Mouse (Mus musculus) embryonic facial prominence, embryonic 13.5 days (tissue): ENCODE results near the gene Tmco4. TPM values are rescaled to one million over a fixed set of nuclear protein-coding genes. Genes with fewer than 3 reads are reported as not detected.

Experiments used
- ATAC-seq: fragments of 200-750 bp; cut with Nextera tagmentation; 2 replicates; pipeline ENCODE4 v1.8.0; 2017; ENCODE audit warnings: low read depth; ENCODE audit not compliant: insufficient number of reproducible peaks, insufficient read depth, low FRiP score, low TSS enrichment
- H3K27ac ChIP-seq: fragments of 300-500 bp; sonication (generic); 2 replicates; pipeline ENCODE4 v1.5.1; 2015; ENCODE audit warnings: moderate library complexity, mild to moderate bottlenecking, inconsistent platforms
- H3K27me3 ChIP-seq: fragments of 300-500 bp; sonication (generic); 2 replicates; pipeline ENCODE4 v1.6.1; 2015; ENCODE audit warnings: mild to moderate bottlenecking, inconsistent platforms
- H3K36me3 ChIP-seq: fragments of 300-500 bp; sonication (generic); 2 replicates; pipeline ENCODE4 v1.6.1; 2015; ENCODE audit warnings: mild to moderate bottlenecking, inconsistent platforms
- H3K4me1 ChIP-seq: fragments of 300-500 bp; sonication (generic); 2 replicates; pipeline ENCODE4 v1.6.1; 2015; ENCODE audit warnings: inconsistent platforms
- H3K4me2 ChIP-seq: fragments of 300-500 bp; sonication (generic); 2 replicates; pipeline ENCODE4 v1.6.1; 2015; ENCODE audit warnings: moderate library complexity, mild to moderate bottlenecking, inconsistent platforms
- H3K4me3 ChIP-seq: fragments of 300-500 bp; sonication (generic); 2 replicates; pipeline ENCODE4 v1.5.1; 2015; ENCODE audit warnings: mild to moderate bottlenecking, inconsistent platforms
- H3K9ac ChIP-seq: fragments of 300-500 bp; sonication (generic); 2 replicates; pipeline ENCODE4 v1.6.1; 2015; ENCODE audit warnings: mild to moderate bottlenecking, inconsistent platforms
- H3K9me3 ChIP-seq: fragments of 300-500 bp; sonication (generic); 2 replicates; pipeline ENCODE4 v1.6.1; 2016; ENCODE audit warnings: inconsistent platforms
- WGBS: fragments of 180-500 bp; shearing (Covaris S2); methylation state at CpG from one replicate; pipeline ENCODE4 v1.1.7; 2015; ENCODE audit warnings: mixed read lengths; 5-methylcytosine and 5-hydroxymethylcytosine counted together
- polyA plus RNA-seq: library from polyadenylated mRNA; unstranded; fragments of >200 nt; fragmentation: Nextera tagmentation; extraction: Ambion mirVana; gene quantifications from 2 replicates; pipeline ENCODE4 v1.2.1, GENCODE M21; 2015

The Tmco4 gene
- polyA plus RNA-seq, 1 experiment from 2014 or later, result 3.3 TPM

- 79% methylated on average over 3 of the region's 3 CpGs for WGBS
- Histone ChIP-seq H3K27ac (no peak overlapping the region), H3K27me3 (no peaks in the 10 kb centered on the region), H3K9ac (no peak overlapping the region), H3K4me1 (no peaks in the 10 kb centered on the region; the same call in 1 of the 2 replicates), H3K36me3 (no peaks in the 10 kb centered on the region), H3K4me3 (no peak overlapping the region), H3K9me3 (no peaks in the 10 kb centered on the region), H3K4me2 (no peak overlapping the region)
- ATAC-seq, result no peak
Observed at GRCm38 (mm10) chr4:139020385-139020784, 47.7 kb downstream of the Tmco4 start.

GRCm38 (mm10) chr4:139024379-139024778 lies 51.7 kb downstream of the Tmco4 start:
- Histone ChIP-seq H3K9me3 (no peaks in the 10 kb centered on the region), H3K27me3 (no peaks in the 10 kb centered on the region), H3K27ac (no peak overlapping the region), H3K9ac (no peak overlapping the region), H3K4me1 (no peaks in the 10 kb centered on the region), H3K4me3 (no peak overlapping the region), H3K4me2 (no peak overlapping the region), H3K36me3 (no peaks in the 10 kb centered on the region)
- ATAC-seq, result no peak
- 27% methylated on average over 2 of the region's 2 CpGs for WGBS

- Histone ChIP-seq H3K9ac (no peak overlapping the region), H3K27me3 (no peaks in the 10 kb centered on the region), H3K36me3 (no peaks in the 10 kb centered on the region), H3K4me1 (no peaks in the 10 kb centered on the region), H3K4me3 (no peak overlapping the region), H3K4me2 (no peak overlapping the region), H3K9me3 (no peaks in the 10 kb centered on the region), H3K27ac (no peak overlapping the region)
- ATAC-seq, result no peak
- WGBS, result 55% methylated on average over 6 of the region's 6 CpGs
Observed at GRCm38 (mm10) chr4:139030675-139031074, 58.0 kb downstream of the Tmco4 start.

- H3K4me1 ChIP-seq, result peaks cover 3% of the 10 kb centered on the region; the same call in 1 of the 2 replicates
- 57% methylated on average over 12 of the region's 12 CpGs for WGBS
- H3K36me3 ChIP-seq, result no peaks in the 10 kb centered on the region
- H3K9ac ChIP-seq, result no peak overlapping the region
- no peak overlapping the region for H3K4me3 ChIP-seq
- no peak for ATAC-seq
- H3K4me2 ChIP-seq, result no peak overlapping the region
- no peaks in the 10 kb centered on the region for H3K9me3 ChIP-seq
- H3K27me3 ChIP-seq, result no peaks in the 10 kb centered on the region
- no peak overlapping the region for H3K27ac ChIP-seq
Observed at GRCm38 (mm10) chr4:139032521-139032920, 59.8 kb downstream of the Tmco4 start.

GRCm38 (mm10) chr4:139033263-139034009 lies 60.7 kb downstream of the Tmco4 start:
- Histone ChIP-seq H3K4me1 (peaks cover 7% of the 10 kb centered on the region; the same call in 1 of the 2 replicates), H3K4me3 (no peak overlapping the region), H3K27me3 (no peaks in the 10 kb centered on the region), H3K9ac (no peak overlapping the region), H3K4me2 (no peak overlapping the region), H3K9me3 (no peaks in the 10 kb centered on the region), H3K36me3 (no peaks in the 10 kb centered on the region), H3K27ac (no peak overlapping the region)
- no peak for ATAC-seq
- WGBS, result 80% methylated on average over 11 of the region's 11 CpGs

GRCm38 (mm10) chr4:139034010-139034367 lies 61.3 kb downstream of the Tmco4 start:
- Histone ChIP-seq H3K9me3 (no peaks in the 10 kb centered on the region), H3K27me3 (0 out of 2 replicates have a peak, but pooled peaks cover 2% of the 10 kb centered on the region), H3K4me3 (no peak overlapping the region), H3K4me1 (peaks cover 7% of the 10 kb centered on the region; the same call in 1 of the 2 replicates), H3K9ac (no peak overlapping the region), H3K4me2 (no peak overlapping the region), H3K27ac (no peak overlapping the region), H3K36me3 (no peaks in the 10 kb centered on the region)
- WGBS, result 68% methylated on average over 8 of the region's 8 CpGs
- ATAC-seq, result no peak

- WGBS, result 50% methylated on average over 4 of the region's 4 CpGs
- Histone ChIP-seq H3K4me2 (no peak overlapping the region), H3K9ac (no peak overlapping the region), H3K4me1 (peaks cover 7% of the 10 kb centered on the region; the same call in 1 of the 2 replicates), H3K9me3 (no peaks in the 10 kb centered on the region), H3K36me3 (no peaks in the 10 kb centered on the region), H3K27ac (no peak overlapping the region), H3K4me3 (no peak overlapping the region), H3K27me3 (0 out of 2 replicates have a peak, but pooled peaks cover 3% of the 10 kb centered on the region)
- no peak for ATAC-seq
Observed at GRCm38 (mm10) chr4:139034540-139034939, 61.9 kb downstream of the Tmco4 start.

GRCm38 (mm10) chr4:139034942-139035341 lies 62.3 kb downstream of the Tmco4 start:
- WGBS, result 87% methylated on average over 3 of the region's 3 CpGs
- Histone ChIP-seq H3K9ac (no peak overlapping the region), H3K36me3 (no peaks in the 10 kb centered on the region), H3K4me1 (peaks cover 10% of the 10 kb centered on the region), H3K27me3 (peaks cover 6% of the 10 kb centered on the region), H3K4me3 (no peak overlapping the region), H3K9me3 (no peaks in the 10 kb centered on the region), H3K27ac (no peak overlapping the region), H3K4me2 (no peak overlapping the region)
- ATAC-seq, result no peak

- H3K27ac ChIP-seq, result no peak overlapping the region
- no peak overlapping the region for H3K9ac ChIP-seq
- no peak overlapping the region for H3K4me2 ChIP-seq
- no peak for ATAC-seq
- peaks cover 10% of the 10 kb centered on the region for H3K27me3 ChIP-seq
- H3K4me1 ChIP-seq, result peaks cover 18% of the 10 kb centered on the region
- H3K36me3 ChIP-seq, result no peaks in the 10 kb centered on the region
- 93% methylated on average over 3 of the region's 3 CpGs for WGBS
- no peaks in the 10 kb centered on the region for H3K9me3 ChIP-seq
- H3K4me3 ChIP-seq, result no peak overlapping the region
Observed at GRCm38 (mm10) chr4:139035799-139036198, 63.1 kb downstream of the Tmco4 start.

- H3K9ac ChIP-seq, result no peak overlapping the region
- peaks cover 10% of the 10 kb centered on the region for H3K27me3 ChIP-seq
- WGBS, result 58% methylated on average over 17 of the region's 17 CpGs
- H3K36me3 ChIP-seq, result no peaks in the 10 kb centered on the region
- no peak for ATAC-seq
- no peak overlapping the region for H3K27ac ChIP-seq
- H3K4me3 ChIP-seq, result no peak overlapping the region
- no peak overlapping the region for H3K4me2 ChIP-seq
- H3K4me1 ChIP-seq, result peaks cover 21% of the 10 kb centered on the region
- H3K9me3 ChIP-seq, result no peaks in the 10 kb centered on the region
Observed at GRCm38 (mm10) chr4:139037795-139038607, 65.3 kb downstream of the Tmco4 start.

- Histone ChIP-seq H3K27ac (no peak overlapping the region), H3K4me2 (no peak overlapping the region), H3K4me3 (no peak overlapping the region), H3K36me3 (no peaks in the 10 kb centered on the region), H3K27me3 (peaks cover 10% of the 10 kb centered on the region), H3K9me3 (no peaks in the 10 kb centered on the region), H3K9ac (no peak overlapping the region), H3K4me1 (peaks cover 21% of the 10 kb centered on the region)
- 2% methylated on average over 10 of the region's 10 CpGs for WGBS
- no peak; the same call in 1 of the 2 replicates for ATAC-seq
Observed at GRCm38 (mm10) chr4:139040084-139040839, 67.6 kb downstream of the Tmco4 start.
